ENCODE assay signal across 20 mouse cellular contexts in the genomic region with DNA sequence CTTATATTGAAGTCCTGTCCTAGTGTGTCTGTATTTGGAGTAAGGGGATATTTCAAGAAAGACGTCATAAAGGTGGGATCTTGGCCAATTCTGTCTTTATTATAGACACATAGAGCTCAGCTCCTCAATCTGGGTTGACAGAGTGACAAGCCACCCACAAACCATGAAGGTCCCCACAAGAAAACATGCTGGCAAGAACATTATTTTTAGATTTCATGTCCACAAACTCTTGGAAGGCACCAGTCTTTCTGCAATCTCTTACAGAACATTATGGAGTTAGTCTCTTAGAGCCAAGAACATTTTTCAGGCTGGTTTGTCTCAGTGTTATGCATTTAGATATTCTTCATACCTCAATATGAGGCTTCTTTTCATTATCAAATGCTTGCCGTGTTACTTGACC.
"Had no signal": no experiment of that assay in that cellular context is flagged by ENCODE, and none has a peak within 500 bp of the region (broad histone marks: within the 10 kb centered on the region; RNA-seq: fewer than 3 reads in every experiment).

No protein-coding gene starts in this region.

- DNase-seq: cerebellum, adult 8-10 months; cerebellum, adult 9-10 months; cerebellum, adult 9-11 months; cerebellum, postnatal 10 days; cerebellum, postnatal 25 days; cerebellum, postnatal 36 days; embryo, embryonic 11 days; forebrain, postnatal 0 days; gastrocnemius, adult 2 months; gastrocnemius, postnatal 10 days; gastrocnemius, postnatal 14 days; gastrocnemius, postnatal 25 days; gastrocnemius, postnatal 36 days; heart, adult 11 months; heart, adult 18-20 months; heart, adult 2 months had no signal

- ATAC-seq: forebrain, embryonic 13.5 days; forebrain, embryonic 14.5 days; forebrain, embryonic 15.5 days; forebrain, embryonic 16.5 days; forebrain, postnatal 0 days had no signal
